Mouse (Mus musculus) neutrophil, adult 59 days (primary cell): ENCODE measurements around the gene Parp14. TPM values are rescaled to one million over a fixed set of nuclear protein-coding genes. Genes with fewer than 3 reads are reported as not detected.

Source experiments
- total RNA-seq, 2 experiments: library from RNA; stranded (reverse); gene quantifications; 1 replicate in 1 of 2; 2 replicates in 1 of 2; pipeline ENCODE4 v1.2.4; 2023

Parp14 gene
- total RNA-seq = 10 to 100 TPM; 22.1 to 23.3 TPM

GRCm38 (mm10) chr16:35871048-35871851 lies at the start of gene Parp14:
Gene Parp14 (minus strand): TSS chr16:35871544.

Other genes with a start within 250 kb of the Parp14 start
- gene Dirc2, start 102.2 kb downstream of the Parp14 start, total RNA-seq = 10 to 100 TPM; 19.2 to 22.4 TPM
- 10 to 100 TPM; 12.2 to 12.7 TPM for gene Hspbap1, start 101.2 kb downstream of the Parp14 start, total RNA-seq
- gene Parp9, start 66.9 kb upstream of the Parp14 start, total RNA-seq = 10 to 100 TPM; 20.8 to 22.7 TPM
- gene Dtx3l, start 67.6 kb upstream of the Parp14 start, total RNA-seq = 10 to 100 TPM; 18.5 to 21.5 TPM
- 10 to 100 TPM; 40.0 to 43.1 TPM for gene Kpna1, start 107.2 kb upstream of the Parp14 start, total RNA-seq
- gene Wdr5b, start 169.6 kb upstream of the Parp14 start, total RNA-seq = 1 to 10 TPM; 4.5 to 5.0 TPM
- gene Fam162a, start 200.1 kb upstream of the Parp14 start, total RNA-seq = 10 to 100 TPM; 15.1 to 15.7 TPM
- gene Ccdc58, start 200.1 kb upstream of the Parp14 start, total RNA-seq = 10 to 100 TPM; 10.2 to 12.3 TPM